Mouse (Mus musculus): ENCODE results near the gene Higd1a. TPM values are rescaled to one million over a fixed set of nuclear protein-coding genes. Genes with fewer than 3 reads are reported as not detected.
A peak's percentile ranks its signal among the peaks of the same experiment; 100 is the strongest.

The Higd1a gene
- total and polyA plus RNA-seq, 2 experiments from 2014 or later: 30.6 to 179 TPM

GRCm38 (mm10) chr9:121826356-121826755 is 31.8 kb downstream of the Higd1a start:
- Histone ChIP-seq H3K4me2 (ENCODE audit: low read depth, low read length, poor library complexity, severe bottlenecking) (no peak overlapping the region), H3K9ac (replicated peaks; ENCODE audit: low read length, poor library complexity, severe bottlenecking) (no peak overlapping the region), H3K4me1 (ENCODE audit: insufficient read depth, low read length) (no peaks in the 10 kb centered on the region), H3K36me3 (ENCODE audit: insufficient read depth, low read length) (no peaks in the 10 kb centered on the region), H3K27ac (ENCODE audit: low read depth, low read length) (no peak overlapping the region), H3K4me3 (ENCODE audit: low read depth, low read length) (no peak overlapping the region), H3K9me3 (ENCODE audit: low read length) (no peaks in the 10 kb centered on the region), H3K27me3 (ENCODE audit: insufficient read depth, low read length) (no peaks in the 10 kb centered on the region)
- no peak for DNase-seq (ENCODE audit: low spot score)
- WGBS: 91% methylated on average over 3 of the region's 3 CpGs
- no peak for ATAC-seq (ENCODE audit: low FRiP score)
- TF ChIP-seq CTCF (IDR thresholded peaks at IDR 0.05): no peak

DNA sequence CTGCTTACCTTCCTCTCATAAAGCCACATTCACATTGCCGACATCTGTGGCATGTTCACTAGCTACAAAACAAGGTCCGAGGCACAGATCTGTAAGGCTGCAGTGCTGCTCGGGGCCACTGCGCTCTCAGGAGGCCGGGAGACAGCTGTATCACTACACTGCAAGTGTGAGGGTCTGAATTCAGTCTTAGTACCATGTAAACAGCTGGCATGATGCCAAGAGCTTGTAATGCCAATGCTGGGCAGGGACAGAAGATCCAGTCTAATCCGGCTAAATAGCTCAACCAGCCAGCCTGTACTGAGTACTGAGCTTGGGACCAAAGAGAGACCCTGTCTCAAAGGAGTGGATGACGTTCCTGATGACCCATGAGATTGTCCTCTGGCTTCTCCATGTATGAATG is 34.2 kb downstream of the Higd1a start:
- H3K4me2 ChIP-seq (ENCODE audit: low read depth, low read length, poor library complexity, severe bottlenecking): no peak overlapping the region
- DNase-seq (ENCODE audit: low spot score) (peak; percentile 86), ATAC-seq (ENCODE audit: low FRiP score) (0 out of 2 replicates have a peak, but pooled peaks have one; percentile 29)
- H3K9ac ChIP-seq (replicated peaks; ENCODE audit: low read length, poor library complexity, severe bottlenecking): no peak overlapping the region
- H3K9me3 ChIP-seq (ENCODE audit: low read length): no peaks in the 10 kb centered on the region
- 0 out of 2 replicates have a peak, but pooled peaks cover 3% of the 10 kb centered on the region for H3K4me1 ChIP-seq (ENCODE audit: insufficient read depth, low read length)
- no peaks in the 10 kb centered on the region for H3K36me3 ChIP-seq (ENCODE audit: insufficient read depth, low read length)
- no peak overlapping the region for H3K4me3 ChIP-seq (ENCODE audit: low read depth, low read length)
- H3K27me3 ChIP-seq (ENCODE audit: insufficient read depth, low read length): no peaks in the 10 kb centered on the region
- TF ChIP-seq CTCF (IDR thresholded peaks at IDR 0.05): no peak
- 65% methylated on average over 7 of the region's 7 CpGs for WGBS
- H3K27ac ChIP-seq (ENCODE audit: low read depth, low read length): no peak overlapping the region

DNA sequence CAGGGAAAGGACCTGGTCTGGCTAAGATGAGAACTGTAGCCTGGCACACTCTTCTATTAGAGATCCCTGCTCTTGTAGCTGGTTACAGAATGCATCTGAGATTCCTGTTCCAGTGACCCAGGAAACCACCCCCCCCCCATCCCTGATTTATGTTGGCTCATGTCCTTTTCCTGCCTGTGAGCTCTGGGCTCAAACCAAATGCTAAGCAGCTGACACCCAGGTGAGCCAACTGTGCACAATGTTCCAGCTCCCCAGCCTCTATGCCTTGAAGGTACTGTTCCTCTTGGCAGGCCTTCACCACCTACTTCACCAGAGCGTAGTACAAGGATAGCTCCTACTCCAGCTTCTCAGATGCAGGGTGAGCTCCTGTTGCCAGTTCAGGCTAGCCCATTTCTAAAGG is 35.1 kb downstream of the Higd1a start:
- H3K4me1 ChIP-seq (ENCODE audit: insufficient read depth, low read length): 0 out of 2 replicates have a peak, but pooled peaks cover 3% of the 10 kb centered on the region
- no peaks in the 10 kb centered on the region for H3K36me3 ChIP-seq (ENCODE audit: insufficient read depth, low read length)
- ATAC-seq (ENCODE audit: low FRiP score) (0 out of 2 replicates have a peak, but pooled peaks have one; percentile 6), DNase-seq (ENCODE audit: low spot score) (peak; percentile 33)
- 72% methylated on average over 1 of the region's 1 CpGs for WGBS
- no peak for TF ChIP-seq CTCF (IDR thresholded peaks at IDR 0.05)
- H3K27ac ChIP-seq (ENCODE audit: low read depth, low read length): 0 out of 2 replicates have a peak overlapping the region, but pooled peaks have one; percentile 12
- H3K4me3 ChIP-seq (ENCODE audit: low read depth, low read length): no peak overlapping the region
- H3K27me3 ChIP-seq (ENCODE audit: insufficient read depth, low read length): no peaks in the 10 kb centered on the region
- no peak overlapping the region for H3K9ac ChIP-seq (replicated peaks; ENCODE audit: low read length, poor library complexity, severe bottlenecking)
- H3K9me3 ChIP-seq (ENCODE audit: low read length): no peaks in the 10 kb centered on the region
- no peak overlapping the region for H3K4me2 ChIP-seq (ENCODE audit: low read depth, low read length, poor library complexity, severe bottlenecking)

DNA sequence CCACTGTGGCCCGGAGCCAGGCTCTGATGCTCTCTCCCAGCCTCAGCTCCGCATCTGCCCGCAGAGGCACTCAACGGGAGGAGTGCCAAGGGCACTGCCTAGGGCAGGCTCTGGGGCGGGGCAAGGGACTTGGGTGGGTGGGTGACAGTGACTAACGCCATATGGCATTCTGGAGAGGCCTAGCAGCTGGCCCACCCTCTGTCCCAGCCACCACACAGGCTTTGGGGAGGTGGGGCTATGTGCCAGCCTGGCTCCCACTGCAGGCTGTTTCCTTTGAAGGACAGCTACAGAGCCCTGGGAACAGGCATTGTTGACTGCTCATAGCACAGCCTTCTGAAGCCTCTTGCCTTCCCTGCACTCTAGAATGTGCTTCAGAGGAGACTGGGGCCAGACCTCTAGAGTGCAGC is 35.6 kb downstream of the Higd1a start:
- Histone ChIP-seq H3K36me3 (ENCODE audit: insufficient read depth, low read length) (no peaks in the 10 kb centered on the region), H3K4me1 (ENCODE audit: insufficient read depth, low read length) (0 out of 2 replicates have a peak, but pooled peaks cover 3% of the 10 kb centered on the region), H3K27me3 (ENCODE audit: insufficient read depth, low read length) (no peaks in the 10 kb centered on the region), H3K27ac (ENCODE audit: low read depth, low read length) (peak overlapping the region; percentile 55; the same call in 1 of the 2 replicates), H3K4me3 (ENCODE audit: low read depth, low read length) (no peak overlapping the region), H3K9ac (replicated peaks; ENCODE audit: low read length, poor library complexity, severe bottlenecking) (peak overlapping the region; percentile 24; the same call in 1 of the 2 replicates), H3K9me3 (ENCODE audit: low read length) (no peaks in the 10 kb centered on the region), H3K4me2 (ENCODE audit: low read depth, low read length, poor library complexity, severe bottlenecking) (no peak overlapping the region)
- WGBS: 59% methylated on average over 6 of the region's 6 CpGs
- DNase-seq (ENCODE audit: low spot score) (peak; percentile 86), ATAC-seq (ENCODE audit: low FRiP score) (peak; percentile 67)
- no peak for TF ChIP-seq CTCF (IDR thresholded peaks at IDR 0.05)

GRCm38 (mm10) chr9:121820765-121821164 is 37.4 kb downstream of the Higd1a start:
- no peaks in the 10 kb centered on the region for H3K27me3 ChIP-seq (ENCODE audit: insufficient read depth, low read length)
- 76% methylated on average over 5 of the region's 5 CpGs for WGBS

DNA sequence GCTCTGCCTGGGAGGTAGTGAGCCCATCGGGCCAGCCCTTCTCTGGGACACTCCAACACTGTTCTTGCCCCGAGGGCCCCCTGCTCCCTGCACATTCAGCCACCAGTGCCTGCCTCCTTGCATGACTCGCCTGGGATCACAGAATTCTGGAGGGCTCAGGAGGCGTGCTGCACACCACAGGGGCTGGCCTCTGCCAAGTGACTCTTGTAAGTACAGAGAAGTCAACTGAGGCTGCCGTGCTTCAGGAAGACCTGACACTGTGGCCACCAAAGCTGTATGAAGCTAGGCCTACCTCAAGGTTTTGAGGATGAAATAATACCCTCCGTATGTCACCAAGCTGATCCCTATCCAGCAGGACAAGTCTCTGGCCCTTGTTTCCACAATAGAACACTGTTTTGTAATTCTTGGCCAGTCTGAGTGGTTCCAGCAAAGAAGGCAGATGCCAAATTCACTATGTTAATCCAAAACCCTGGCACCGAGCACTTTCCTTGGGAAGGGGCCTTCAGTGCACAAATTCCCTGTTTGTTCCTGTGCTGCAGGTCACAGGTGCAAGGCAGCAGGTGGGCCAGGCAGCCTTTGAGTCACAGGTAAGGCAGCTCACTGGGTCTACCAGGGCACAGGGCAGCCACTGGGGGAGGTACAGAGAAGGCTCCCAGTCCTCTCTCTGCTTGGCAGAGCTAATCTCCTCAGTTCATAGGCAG is 38.2 kb downstream of the Higd1a start:
- peak; percentile 68 for DNase-seq (ENCODE audit: low spot score)
- no peaks in the 10 kb centered on the region for H3K27me3 ChIP-seq (ENCODE audit: insufficient read depth, low read length)

More at GRCm38 (mm10) chr9:121820765-121821164, 37.4 kb downstream of the Higd1a start:
- H3K4me2 ChIP-seq (ENCODE audit: low read depth, low read length, poor library complexity, severe bottlenecking): no peak overlapping the region
- DNase-seq (ENCODE audit: low spot score) (no peak), ATAC-seq (ENCODE audit: low FRiP score) (no peak)
- H3K27ac ChIP-seq (ENCODE audit: low read depth, low read length): no peak overlapping the region
- no peak for TF ChIP-seq CTCF (IDR thresholded peaks at IDR 0.05)
- no peak overlapping the region for H3K9ac ChIP-seq (replicated peaks; ENCODE audit: low read length, poor library complexity, severe bottlenecking)
- H3K36me3 ChIP-seq (ENCODE audit: insufficient read depth, low read length): no peaks in the 10 kb centered on the region
- no peak overlapping the region for H3K4me3 ChIP-seq (ENCODE audit: low read depth, low read length)
- 0 out of 2 replicates have a peak, but pooled peaks cover 3% of the 10 kb centered on the region for H3K4me1 ChIP-seq (ENCODE audit: insufficient read depth, low read length)
- no peaks in the 10 kb centered on the region for H3K9me3 ChIP-seq (ENCODE audit: low read length)

More for the DNA sequence above, 38.2 kb downstream of the Higd1a start:
- H3K9ac ChIP-seq (replicated peaks; ENCODE audit: low read length, poor library complexity, severe bottlenecking): no peak overlapping the region
- no peaks in the 10 kb centered on the region for H3K36me3 ChIP-seq (ENCODE audit: insufficient read depth, low read length)
- WGBS: 48% methylated on average over 7 of the region's 7 CpGs
- peak overlapping the region; percentile 26; the same call in 1 of the 2 replicates for H3K27ac ChIP-seq (ENCODE audit: low read depth, low read length)
- H3K4me2 ChIP-seq (ENCODE audit: low read depth, low read length, poor library complexity, severe bottlenecking): no peak overlapping the region
- H3K4me3 ChIP-seq (ENCODE audit: low read depth, low read length): no peak overlapping the region
- no peaks in the 10 kb centered on the region for H3K9me3 ChIP-seq (ENCODE audit: low read length)
- 0 out of 2 replicates have a peak, but pooled peaks cover 3% of the 10 kb centered on the region for H3K4me1 ChIP-seq (ENCODE audit: insufficient read depth, low read length)
- TF ChIP-seq CTCF (IDR thresholded peaks at IDR 0.05): no peak
- 0 out of 2 replicates have a peak, but pooled peaks have one; percentile 22 for ATAC-seq (ENCODE audit: low FRiP score)
